Mouse (Mus musculus): ENCODE measurements at regions not wholly inside any gene's neighbourhood (a gene's known extent, or its start where the extent isn't known, plus 50 kb on each side); places are given as distances from the start of the nearest gene placed in this dataset.

- Histone ChIP-seq H3K27me3 (ENCODE audit: control insufficient read depth, insufficient read depth, low read length) (no peaks in the 10 kb centered on the region), H3K36me3 (ENCODE audit: control insufficient read depth, insufficient read depth, low read length) (no peaks in the 10 kb centered on the region), H3K4me3 (ENCODE audit: low read depth, low read length) (no peak overlapping the region), H3K9ac (ENCODE audit: low read length) (no peak overlapping the region), H3K27ac (replicated peaks) (no peak overlapping the region), H3K4me2 (replicated peaks; ENCODE audit: low read depth) (no peak overlapping the region), H3K9me3 (ENCODE audit: control insufficient read depth, low read length) (no peaks in the 10 kb centered on the region), H3K4me1 (replicated peaks; ENCODE audit: control insufficient read depth, insufficient read depth) (no peaks in the 10 kb centered on the region)
- 71% methylated on average over 1 of the region's 1 CpGs for WGBS
- no peak for ATAC-seq (ENCODE audit: low FRiP score, low TSS enrichment)
- DNase-seq (ENCODE audit: low spot score) = no peak
- TF ChIP-seq CTCF (IDR thresholded peaks at IDR 0.05; ENCODE audit: low read depth) (no peak), EP300 (optimal IDR thresholded peaks at IDR 0.05) (no peak)
Observed at GRCm38 (mm10) chr10:117491711-117492110, 111.9 kb upstream of the Cpsf6 start.

GRCm38 (mm10) chr10:117490851-117491595 is 111.2 kb upstream of the Cpsf6 start:
- Histone ChIP-seq H3K27ac (replicated peaks) (no peak overlapping the region), H3K27me3 (ENCODE audit: control insufficient read depth, insufficient read depth, low read length) (no peaks in the 10 kb centered on the region), H3K4me1 (replicated peaks; ENCODE audit: control insufficient read depth, insufficient read depth) (no peaks in the 10 kb centered on the region), H3K36me3 (ENCODE audit: control insufficient read depth, insufficient read depth, low read length) (no peaks in the 10 kb centered on the region), H3K4me3 (ENCODE audit: low read depth, low read length) (no peak overlapping the region), H3K4me2 (replicated peaks; ENCODE audit: low read depth) (no peak overlapping the region), H3K9ac (ENCODE audit: low read length) (no peak overlapping the region), H3K9me3 (ENCODE audit: control insufficient read depth, low read length) (no peaks in the 10 kb centered on the region)
- 88% methylated on average over 4 of the region's 4 CpGs for WGBS
- ATAC-seq (ENCODE audit: low FRiP score, low TSS enrichment) (no peak), DNase-seq (ENCODE audit: low spot score) (no peak)
- no peak for TF ChIP-seq CTCF (IDR thresholded peaks at IDR 0.05; ENCODE audit: low read depth)

DNA sequence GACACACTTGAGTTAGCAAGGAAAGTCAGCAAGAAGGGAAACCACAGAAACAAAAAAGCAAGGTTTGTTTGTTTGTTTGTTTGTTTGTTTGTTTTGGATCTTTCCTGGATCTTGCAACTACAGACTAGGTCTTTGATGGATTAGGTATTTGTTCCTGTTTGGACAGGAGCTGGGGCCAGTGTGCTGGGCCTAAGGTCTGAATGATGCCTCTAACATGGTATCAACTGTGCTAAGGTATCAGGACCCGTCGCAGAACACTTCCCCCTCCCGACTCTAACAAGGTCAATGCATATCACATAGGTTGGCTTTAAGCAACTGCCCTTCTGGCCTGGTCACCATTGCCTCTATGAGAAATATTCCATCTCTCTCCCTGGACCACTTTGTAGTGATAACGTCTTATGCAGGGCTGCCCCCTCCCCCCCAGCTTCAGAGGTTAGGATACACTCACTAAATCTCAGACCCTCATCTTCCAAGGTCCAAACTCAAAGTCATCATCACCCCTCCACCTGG is 103.3 kb upstream of the Cpsf6 start:
- no peak overlapping the region for H3K27ac ChIP-seq (replicated peaks)
- ATAC-seq (ENCODE audit: low FRiP score, low TSS enrichment) (no peak), DNase-seq (ENCODE audit: low spot score) (no peak)
- no peak overlapping the region for H3K9ac ChIP-seq (ENCODE audit: low read length)
- no peak overlapping the region for H3K4me2 ChIP-seq (replicated peaks; ENCODE audit: low read depth)
- no peaks in the 10 kb centered on the region for H3K27me3 ChIP-seq (ENCODE audit: control insufficient read depth, insufficient read depth, low read length)
- H3K4me3 ChIP-seq (ENCODE audit: low read depth, low read length) = no peak overlapping the region
- no peak for TF ChIP-seq CTCF (IDR thresholded peaks at IDR 0.05; ENCODE audit: low read depth)
- TF ChIP-seq EP300 (optimal IDR thresholded peaks at IDR 0.05) = no peak
- WGBS = 95% methylated on average over 4 of the region's 4 CpGs
- H3K9me3 ChIP-seq (ENCODE audit: control insufficient read depth, low read length) = no peaks in the 10 kb centered on the region
- no peaks in the 10 kb centered on the region for H3K36me3 ChIP-seq (ENCODE audit: control insufficient read depth, insufficient read depth, low read length)
- H3K4me1 ChIP-seq (replicated peaks; ENCODE audit: control insufficient read depth, insufficient read depth) = no peaks in the 10 kb centered on the region

DNA sequence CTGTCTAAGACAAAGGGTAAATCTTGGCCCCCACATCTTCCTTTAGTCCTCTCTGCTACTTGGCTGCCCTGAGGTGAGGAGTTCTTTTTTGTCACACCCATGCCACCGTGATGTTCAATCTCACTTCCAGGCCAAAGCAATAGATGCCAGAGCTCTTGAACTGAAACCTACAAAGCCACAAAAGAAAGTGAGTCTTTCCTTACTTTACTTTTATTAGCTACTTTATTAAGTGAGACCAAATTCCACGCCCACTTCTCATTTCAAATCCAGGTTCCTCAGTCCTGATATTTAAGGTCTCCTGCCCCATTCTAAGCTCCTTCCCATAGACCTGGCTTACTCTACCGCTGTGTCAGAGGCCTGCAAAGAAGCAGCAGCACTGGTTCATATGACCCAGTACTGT is 102.5 kb upstream of the Cpsf6 start:
- H3K4me2 ChIP-seq (replicated peaks; ENCODE audit: low read depth) = no peak overlapping the region
- H3K9me3 ChIP-seq (ENCODE audit: control insufficient read depth, low read length) = no peaks in the 10 kb centered on the region
- ATAC-seq (ENCODE audit: low FRiP score, low TSS enrichment) (no peak), DNase-seq (ENCODE audit: low spot score) (no peak)
- no peaks in the 10 kb centered on the region for H3K36me3 ChIP-seq (ENCODE audit: control insufficient read depth, insufficient read depth, low read length)
- TF ChIP-seq CTCF (IDR thresholded peaks at IDR 0.05; ENCODE audit: low read depth) (no peak), EP300 (optimal IDR thresholded peaks at IDR 0.05) (no peak)
- no peak overlapping the region for H3K9ac ChIP-seq (ENCODE audit: low read length)
- H3K27ac ChIP-seq (replicated peaks) = no peak overlapping the region
- H3K27me3 ChIP-seq (ENCODE audit: control insufficient read depth, insufficient read depth, low read length) = no peaks in the 10 kb centered on the region
- H3K4me1 ChIP-seq (replicated peaks; ENCODE audit: control insufficient read depth, insufficient read depth) = no peaks in the 10 kb centered on the region
- no peak overlapping the region for H3K4me3 ChIP-seq (ENCODE audit: low read depth, low read length)
- WGBS = 87% methylated on average over 3 of the region's 3 CpGs

- ATAC-seq (ENCODE audit: low FRiP score, low TSS enrichment) (no peak), DNase-seq (ENCODE audit: low spot score) (no peak)
- Histone ChIP-seq H3K4me2 (replicated peaks; ENCODE audit: low read depth) (no peak overlapping the region), H3K27ac (replicated peaks) (no peak overlapping the region), H3K4me3 (ENCODE audit: low read depth, low read length) (no peak overlapping the region), H3K4me1 (replicated peaks; ENCODE audit: control insufficient read depth, insufficient read depth) (no peaks in the 10 kb centered on the region), H3K36me3 (ENCODE audit: control insufficient read depth, insufficient read depth, low read length) (no peaks in the 10 kb centered on the region), H3K9me3 (ENCODE audit: control insufficient read depth, low read length) (no peaks in the 10 kb centered on the region), H3K9ac (ENCODE audit: low read length) (no peak overlapping the region), H3K27me3 (ENCODE audit: control insufficient read depth, insufficient read depth, low read length) (no peaks in the 10 kb centered on the region)
- TF ChIP-seq EP300 (optimal IDR thresholded peaks at IDR 0.05) (no peak), CTCF (IDR thresholded peaks at IDR 0.05; ENCODE audit: low read depth) (no peak)
- WGBS = 77% methylated on average over 5 of the region's 5 CpGs
Observed at GRCm38 (mm10) chr10:117481341-117481990, 101.7 kb upstream of the Cpsf6 start.

DNA sequence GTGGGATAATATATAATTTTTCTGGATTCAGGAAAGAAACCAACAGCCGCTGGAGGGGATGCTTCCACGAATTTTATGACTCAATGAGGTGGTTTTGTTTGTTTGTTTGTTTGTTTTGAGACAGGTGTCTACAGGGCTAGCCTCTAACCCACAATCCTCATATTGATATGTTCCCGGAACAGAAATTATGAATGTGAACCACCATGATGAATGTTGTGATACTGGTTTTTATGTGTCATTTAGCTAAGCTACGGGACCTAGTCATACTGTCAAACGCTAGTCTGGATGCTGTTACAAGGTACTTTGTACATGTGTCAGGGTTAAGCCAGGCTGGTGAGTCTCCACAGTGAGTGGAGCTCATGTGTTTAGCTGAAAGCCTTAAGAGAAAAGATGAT is 100.6 kb upstream of the Cpsf6 start:
- no peak overlapping the region for H3K27ac ChIP-seq (replicated peaks)
- ATAC-seq (ENCODE audit: low FRiP score, low TSS enrichment) = no peak

More for the DNA sequence above, 100.6 kb upstream of the Cpsf6 start:
- H3K4me3 ChIP-seq (ENCODE audit: low read depth, low read length) = no peak overlapping the region
- no peak overlapping the region for H3K9ac ChIP-seq (ENCODE audit: low read length)
- TF ChIP-seq EP300 (optimal IDR thresholded peaks at IDR 0.05) (no peak), CTCF (IDR thresholded peaks at IDR 0.05; ENCODE audit: low read depth) (no peak)
- H3K4me2 ChIP-seq (replicated peaks; ENCODE audit: low read depth) = no peak overlapping the region
- no peak for DNase-seq (ENCODE audit: low spot score)
- no peaks in the 10 kb centered on the region for H3K36me3 ChIP-seq (ENCODE audit: control insufficient read depth, insufficient read depth, low read length)
- WGBS = 82% methylated on average over 5 of the region's 5 CpGs
- H3K9me3 ChIP-seq (ENCODE audit: control insufficient read depth, low read length) = no peaks in the 10 kb centered on the region
- no peaks in the 10 kb centered on the region for H3K27me3 ChIP-seq (ENCODE audit: control insufficient read depth, insufficient read depth, low read length)
- H3K4me1 ChIP-seq (replicated peaks; ENCODE audit: control insufficient read depth, insufficient read depth) = no peaks in the 10 kb centered on the region
